Mouse (Mus musculus): ENCODE results near the gene Trp53bp2. TPM values are rescaled to one million over a fixed set of nuclear protein-coding genes. Genes with fewer than 3 reads are reported as not detected.

Gene Trp53bp2
- polyA plus RNA-seq, 1 experiment from 2014 or later: 16.3 TPM

DNA sequence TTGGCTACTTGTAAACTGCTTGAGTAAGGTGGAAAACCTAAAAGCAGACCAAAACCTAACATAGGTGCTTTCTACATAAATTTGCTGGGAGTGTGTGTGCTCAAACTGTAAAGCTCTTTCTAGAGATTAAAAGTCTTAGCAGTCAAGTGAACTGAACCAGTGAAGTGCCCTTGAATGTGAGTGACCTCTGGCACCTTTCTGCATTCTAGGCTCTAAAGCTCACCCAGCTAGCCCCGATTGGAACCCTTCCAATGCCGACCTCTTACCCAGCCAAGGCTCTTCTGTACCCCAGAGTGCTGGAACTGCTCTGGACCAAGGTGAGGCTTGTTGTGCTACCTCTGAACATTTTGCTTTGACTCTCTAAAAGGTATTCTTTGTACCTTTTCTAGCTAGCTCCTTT lies 35.1 kb downstream of the Trp53bp2 start:
- no peaks in the 10 kb centered on the region for H3K9me3 ChIP-seq (ENCODE audit: control insufficient read depth, low read length)
- WGBS: 85% methylated on average over 2 of the region's 2 CpGs
- H3K9ac ChIP-seq (ENCODE audit: low read depth, low read length): no peak overlapping the region
- H3K4me3 ChIP-seq (ENCODE audit: low read length): no peak overlapping the region
- H3K36me3 ChIP-seq (ENCODE audit: control insufficient read depth, insufficient read depth, low read length): peaks cover 26% of the 10 kb centered on the region
- no peak for ATAC-seq
- H3K4me2 ChIP-seq (ENCODE audit: low read depth, low read length): no peak overlapping the region
- no peak overlapping the region for H3K27ac ChIP-seq (ENCODE audit: low read length)
- H3K4me1 ChIP-seq (ENCODE audit: control insufficient read depth, insufficient read depth, low read length): no peaks in the 10 kb centered on the region
- H3K27me3 ChIP-seq (replicated peaks; ENCODE audit: control insufficient read depth, insufficient read depth, low read length): no peaks in the 10 kb centered on the region

DNA sequence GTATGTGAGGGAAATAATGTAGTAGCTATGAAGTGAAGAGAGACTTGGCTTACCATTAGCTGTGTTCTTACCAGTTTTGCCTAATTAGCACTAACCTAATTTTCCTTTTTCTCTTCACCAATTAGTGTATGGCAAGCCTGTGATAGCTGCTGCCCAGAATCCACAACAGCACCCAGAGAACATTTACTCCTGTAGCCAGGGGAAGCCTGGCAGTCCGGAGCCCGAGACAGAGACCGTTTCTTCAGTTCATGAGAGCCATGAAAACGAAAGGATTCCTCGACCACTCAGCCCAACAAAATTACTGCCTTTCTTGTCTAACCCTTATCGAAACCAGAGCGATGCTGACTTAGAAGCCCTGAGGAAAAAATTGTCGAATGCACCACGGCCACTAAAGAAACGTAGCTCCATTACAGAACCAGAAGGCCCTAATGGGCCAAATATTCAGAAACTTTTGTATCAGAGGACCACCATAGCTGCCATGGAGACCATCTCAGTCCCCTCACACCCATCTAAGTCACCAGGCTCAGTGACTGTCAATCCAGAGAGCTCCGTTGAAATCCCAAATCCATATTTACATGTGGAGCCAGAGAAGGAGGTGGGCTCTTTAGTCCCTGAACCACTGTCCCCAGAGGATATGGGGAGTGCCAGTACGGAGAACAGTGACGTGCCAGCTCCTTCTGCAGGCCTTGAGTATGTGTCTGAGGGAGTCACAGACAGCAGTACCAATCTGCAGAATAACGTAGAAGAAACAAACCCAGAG lies 39.5 kb downstream of the Trp53bp2 start:
- Histone ChIP-seq H3K4me3 (ENCODE audit: low read length) (no peak overlapping the region), H3K9me3 (ENCODE audit: control insufficient read depth, low read length) (no peaks in the 10 kb centered on the region), H3K4me2 (ENCODE audit: low read depth, low read length) (no peak overlapping the region), H3K27ac (ENCODE audit: low read length) (no peak overlapping the region), H3K9ac (ENCODE audit: low read depth, low read length) (no peak overlapping the region), H3K27me3 (replicated peaks; ENCODE audit: control insufficient read depth, insufficient read depth, low read length) (no peaks in the 10 kb centered on the region), H3K36me3 (ENCODE audit: control insufficient read depth, insufficient read depth, low read length) (peaks cover 23% of the 10 kb centered on the region), H3K4me1 (ENCODE audit: control insufficient read depth, insufficient read depth, low read length) (no peaks in the 10 kb centered on the region)
- WGBS: 95% methylated on average over 14 of the region's 14 CpGs
- no peak for ATAC-seq

- H3K9ac ChIP-seq (ENCODE audit: low read depth, low read length): no peak overlapping the region
- no peak overlapping the region for H3K4me3 ChIP-seq (ENCODE audit: low read length)
- no peaks in the 10 kb centered on the region for H3K4me1 ChIP-seq (ENCODE audit: control insufficient read depth, insufficient read depth, low read length)
- no peak overlapping the region for H3K27ac ChIP-seq (ENCODE audit: low read length)
- no peaks in the 10 kb centered on the region for H3K27me3 ChIP-seq (replicated peaks; ENCODE audit: control insufficient read depth, insufficient read depth, low read length)
- 79% methylated on average over 4 of the region's 4 CpGs for WGBS
- H3K4me2 ChIP-seq (ENCODE audit: low read depth, low read length): no peak overlapping the region
- H3K9me3 ChIP-seq (ENCODE audit: control insufficient read depth, low read length): no peaks in the 10 kb centered on the region
- H3K36me3 ChIP-seq (ENCODE audit: control insufficient read depth, insufficient read depth, low read length): 0 out of 2 replicates have a peak, but pooled peaks cover 18% of the 10 kb centered on the region
- no peak for ATAC-seq
Measured at GRCm38 (mm10) chr1:182452473-182452872, 43.5 kb downstream of the Trp53bp2 start.

DNA sequence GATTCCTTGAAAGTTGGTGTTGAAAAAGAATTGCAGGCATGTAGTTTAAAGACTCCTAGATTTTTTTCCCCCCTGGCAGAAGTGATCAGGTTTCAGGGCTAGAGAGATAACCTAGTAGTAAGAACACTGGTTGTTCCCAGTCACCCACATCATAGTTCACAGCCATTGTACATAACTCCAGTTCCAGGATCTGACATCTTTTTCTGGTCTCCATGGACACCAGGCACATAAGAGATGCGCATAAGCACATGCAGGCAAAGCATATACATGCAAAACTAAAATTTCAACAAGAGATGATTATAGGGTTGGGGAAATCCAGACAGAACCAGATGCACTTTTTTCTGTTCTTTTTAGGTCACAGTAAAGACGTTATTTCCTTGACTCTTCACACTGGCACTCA lies 46.1 kb downstream of the Trp53bp2 start:
- Histone ChIP-seq H3K4me2 (ENCODE audit: low read depth, low read length) (no peak overlapping the region), H3K9ac (ENCODE audit: low read depth, low read length) (no peak overlapping the region), H3K9me3 (ENCODE audit: control insufficient read depth, low read length) (no peaks in the 10 kb centered on the region), H3K27ac (ENCODE audit: low read length) (no peak overlapping the region), H3K27me3 (replicated peaks; ENCODE audit: control insufficient read depth, insufficient read depth, low read length) (no peaks in the 10 kb centered on the region), H3K4me3 (ENCODE audit: low read length) (no peak overlapping the region), H3K4me1 (ENCODE audit: control insufficient read depth, insufficient read depth, low read length) (peaks cover 4% of the 10 kb centered on the region; the same call in 1 of the 2 replicates), H3K36me3 (ENCODE audit: control insufficient read depth, insufficient read depth, low read length) (0 out of 2 replicates have a peak, but pooled peaks cover 6% of the 10 kb centered on the region)
- 82% methylated on average over 2 of the region's 2 CpGs for WGBS
- ATAC-seq: no peak

DNA sequence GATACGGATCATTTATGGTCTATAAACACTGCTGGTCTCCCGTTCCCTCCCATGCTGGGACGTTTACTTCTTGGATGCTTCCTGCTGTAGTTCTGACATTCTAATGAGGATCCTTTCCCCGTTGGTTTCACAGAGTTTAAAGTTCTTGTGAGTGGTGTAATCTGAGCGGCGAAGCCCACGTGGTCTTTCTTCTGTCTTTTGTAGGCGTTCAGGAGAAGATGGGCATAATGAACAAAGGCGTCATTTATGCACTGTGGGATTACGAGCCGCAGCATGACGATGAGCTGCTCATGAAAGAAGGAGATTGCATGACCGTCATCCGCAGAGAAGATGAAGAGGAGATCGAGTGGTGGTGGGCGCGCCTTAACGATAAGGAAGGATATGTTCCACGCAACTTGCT lies 49.6 kb downstream of the Trp53bp2 start:
- no peak for ATAC-seq
- Histone ChIP-seq H3K4me3 (ENCODE audit: low read length) (no peak overlapping the region), H3K27me3 (replicated peaks; ENCODE audit: control insufficient read depth, insufficient read depth, low read length) (no peaks in the 10 kb centered on the region), H3K9ac (ENCODE audit: low read depth, low read length) (no peak overlapping the region), H3K4me1 (ENCODE audit: control insufficient read depth, insufficient read depth, low read length) (peaks cover 6% of the 10 kb centered on the region; the same call in 1 of the 2 replicates), H3K27ac (ENCODE audit: low read length) (no peak overlapping the region), H3K4me2 (ENCODE audit: low read depth, low read length) (no peak overlapping the region), H3K36me3 (ENCODE audit: control insufficient read depth, insufficient read depth, low read length) (0 out of 2 replicates have a peak, but pooled peaks cover 4% of the 10 kb centered on the region), H3K9me3 (ENCODE audit: control insufficient read depth, low read length) (no peaks in the 10 kb centered on the region)
- WGBS: 79% methylated on average over 19 of the region's 19 CpGs

- WGBS: 77% methylated on average over 8 of the region's 8 CpGs
- Histone ChIP-seq H3K36me3 (ENCODE audit: control insufficient read depth, insufficient read depth, low read length) (0 out of 2 replicates have a peak, but pooled peaks cover 1% of the 10 kb centered on the region), H3K27ac (ENCODE audit: low read length) (no peak overlapping the region), H3K4me3 (ENCODE audit: low read length) (no peak overlapping the region), H3K9ac (ENCODE audit: low read depth, low read length) (no peak overlapping the region), H3K4me1 (ENCODE audit: control insufficient read depth, insufficient read depth, low read length) (peaks cover 6% of the 10 kb centered on the region; the same call in 1 of the 2 replicates), H3K4me2 (ENCODE audit: low read depth, low read length) (no peak overlapping the region), H3K27me3 (replicated peaks; ENCODE audit: control insufficient read depth, insufficient read depth, low read length) (no peaks in the 10 kb centered on the region), H3K9me3 (ENCODE audit: control insufficient read depth, low read length) (no peaks in the 10 kb centered on the region)
- no peak for ATAC-seq
Measured at GRCm38 (mm10) chr1:182459436-182459835, 50.5 kb downstream of the Trp53bp2 start.

DNA sequence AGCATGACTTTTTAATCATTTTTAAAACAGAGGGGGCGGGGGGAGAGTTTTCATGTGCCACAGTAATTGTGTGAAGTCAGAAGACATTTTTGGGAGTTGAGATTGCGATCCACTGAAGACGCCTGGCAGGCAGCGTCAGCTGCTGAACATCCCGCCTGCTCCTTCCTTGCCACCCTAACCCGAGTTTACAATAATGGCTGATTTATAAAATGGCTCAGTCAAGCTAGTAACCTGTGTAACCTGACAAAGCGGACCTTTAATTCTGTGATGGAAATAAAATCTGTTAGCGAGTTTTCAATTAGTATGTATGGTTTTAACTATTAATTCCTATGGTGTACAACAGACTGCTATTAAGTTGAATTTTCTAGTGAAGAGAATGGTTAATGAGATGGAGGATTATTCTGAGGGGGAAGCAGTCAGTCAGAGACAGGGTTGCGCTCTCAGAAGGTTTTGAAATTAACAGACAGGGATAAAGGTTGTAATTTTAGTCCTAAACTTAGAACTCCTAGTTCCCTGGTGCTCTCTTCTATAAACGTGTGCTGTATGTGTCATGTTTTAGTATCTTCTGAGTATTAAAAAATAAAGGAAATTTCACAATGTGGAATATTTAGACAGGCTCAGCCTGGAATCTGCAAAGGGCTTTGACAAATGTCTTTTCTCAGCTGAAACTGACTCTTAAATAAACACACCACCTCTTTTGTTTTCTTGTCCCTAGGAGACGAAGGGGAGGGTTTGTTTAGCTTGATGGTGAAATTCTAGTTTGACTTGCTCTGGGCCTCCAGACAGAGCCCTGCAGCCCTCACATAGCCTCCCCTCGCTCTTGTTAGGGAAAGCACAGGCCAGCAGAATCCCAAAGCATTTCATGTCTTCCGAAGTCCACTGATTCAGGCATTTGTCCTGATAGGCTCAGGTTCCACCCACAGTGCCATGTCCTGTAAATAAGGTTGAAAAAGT lies 51.6 kb downstream of the Trp53bp2 start:
- ATAC-seq: peak; percentile 45; the same call in 1 of the 2 replicates
- peaks cover 6% of the 10 kb centered on the region; the same call in 1 of the 2 replicates for H3K4me1 ChIP-seq (ENCODE audit: control insufficient read depth, insufficient read depth, low read length)
- H3K9ac ChIP-seq (ENCODE audit: low read depth, low read length): no peak overlapping the region
- H3K4me2 ChIP-seq (ENCODE audit: low read depth, low read length): no peak overlapping the region; the same call in 1 of the 2 replicates
- 49% methylated on average over 13 of the region's 13 CpGs for WGBS
- no peaks in the 10 kb centered on the region for H3K36me3 ChIP-seq (ENCODE audit: control insufficient read depth, insufficient read depth, low read length)
- no peak overlapping the region for H3K4me3 ChIP-seq (ENCODE audit: low read length)
- H3K27me3 ChIP-seq (replicated peaks; ENCODE audit: control insufficient read depth, insufficient read depth, low read length): no peaks in the 10 kb centered on the region
- H3K9me3 ChIP-seq (ENCODE audit: control insufficient read depth, low read length): no peaks in the 10 kb centered on the region
- H3K27ac ChIP-seq (ENCODE audit: low read length): peak overlapping the region; percentile 43

DNA sequence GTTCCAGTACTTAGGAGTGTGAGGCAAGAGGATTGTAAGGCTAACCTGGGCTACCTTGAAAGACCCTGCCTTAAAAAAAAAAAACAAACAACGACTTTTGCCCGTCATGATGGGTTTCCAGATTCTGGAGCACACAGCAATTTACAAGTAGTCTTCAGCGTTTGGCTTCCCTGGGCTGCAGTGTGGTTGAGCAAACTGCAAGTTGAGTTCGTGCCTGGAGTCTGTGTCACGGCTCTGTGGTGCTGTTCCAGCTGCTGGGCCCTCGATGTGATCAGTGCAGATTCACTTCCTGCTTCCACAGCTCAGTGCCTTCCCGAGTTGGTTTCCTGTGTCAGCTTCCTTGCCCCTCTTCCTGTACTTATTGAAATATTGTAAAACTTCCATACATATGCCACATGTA lies 52.3 kb downstream of the Trp53bp2 start:
- peak; percentile 56; the same call in 1 of the 2 replicates for ATAC-seq
- H3K27me3 ChIP-seq (replicated peaks; ENCODE audit: control insufficient read depth, insufficient read depth, low read length): no peaks in the 10 kb centered on the region
- H3K27ac ChIP-seq (ENCODE audit: low read length): peak overlapping the region; percentile 43
- no peak overlapping the region; the same call in 1 of the 2 replicates for H3K4me2 ChIP-seq (ENCODE audit: low read depth, low read length)
- H3K4me3 ChIP-seq (ENCODE audit: low read length): no peak overlapping the region
- H3K9me3 ChIP-seq (ENCODE audit: control insufficient read depth, low read length): no peaks in the 10 kb centered on the region
- H3K9ac ChIP-seq (ENCODE audit: low read depth, low read length): 0 out of 2 replicates have a peak overlapping the region, but pooled peaks have one; percentile 6
- H3K4me1 ChIP-seq (ENCODE audit: control insufficient read depth, insufficient read depth, low read length): peaks cover 6% of the 10 kb centered on the region; the same call in 1 of the 2 replicates
- 24% methylated on average over 7 of the region's 7 CpGs for WGBS
- no peaks in the 10 kb centered on the region for H3K36me3 ChIP-seq (ENCODE audit: control insufficient read depth, insufficient read depth, low read length)

DNA sequence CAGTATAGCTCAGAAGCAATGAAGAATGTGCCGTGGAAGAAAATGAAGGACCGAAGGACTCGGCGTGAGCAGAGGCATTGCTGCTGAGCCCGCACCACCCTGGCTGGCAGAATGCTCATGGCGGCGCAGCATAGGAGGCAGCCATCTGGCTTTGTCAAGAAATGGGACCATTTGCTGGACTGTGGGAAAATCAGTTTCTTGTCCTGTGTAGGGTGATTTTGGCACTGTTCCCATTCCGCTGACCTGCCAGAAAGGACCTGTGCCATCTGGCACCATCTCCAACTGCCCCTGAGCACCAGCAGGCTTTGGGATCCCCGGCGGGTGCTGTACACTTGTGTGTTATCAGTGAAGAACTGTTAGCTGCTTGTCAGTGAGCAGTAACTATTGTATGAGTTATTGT lies 52.8 kb downstream of the Trp53bp2 start:
- Histone ChIP-seq H3K4me2 (ENCODE audit: low read depth, low read length) (no peak overlapping the region), H3K27me3 (replicated peaks; ENCODE audit: control insufficient read depth, insufficient read depth, low read length) (no peaks in the 10 kb centered on the region), H3K4me3 (ENCODE audit: low read length) (no peak overlapping the region), H3K9ac (ENCODE audit: low read depth, low read length) (no peak overlapping the region), H3K9me3 (ENCODE audit: control insufficient read depth, low read length) (no peaks in the 10 kb centered on the region), H3K27ac (ENCODE audit: low read length) (peak overlapping the region; percentile 45; the same call in 1 of the 2 replicates), H3K36me3 (ENCODE audit: control insufficient read depth, insufficient read depth, low read length) (no peaks in the 10 kb centered on the region), H3K4me1 (ENCODE audit: control insufficient read depth, insufficient read depth, low read length) (peaks cover 6% of the 10 kb centered on the region; the same call in 1 of the 2 replicates)
- 0 out of 2 replicates have a peak, but pooled peaks have one; percentile 24 for ATAC-seq
- 87% methylated on average over 10 of the region's 10 CpGs for WGBS

Data from intestine, embryonic 16.5 days (tissue).